Mouse (Mus musculus): Measurements from ENCODE around the gene Sbf2. TPM values are rescaled to one million over a fixed set of nuclear protein-coding genes. Genes with fewer than 3 reads are reported as not detected.
"Not testable (repeated sequence)": the region's sequence is repeated elsewhere in the genome, so short reads cannot be mapped to it uniquely, and the experiment has no call there.

The Sbf2 gene
- polyA plus RNA-seq, 1 experiment from 2014 or later, result 24.7 TPM

DNA sequence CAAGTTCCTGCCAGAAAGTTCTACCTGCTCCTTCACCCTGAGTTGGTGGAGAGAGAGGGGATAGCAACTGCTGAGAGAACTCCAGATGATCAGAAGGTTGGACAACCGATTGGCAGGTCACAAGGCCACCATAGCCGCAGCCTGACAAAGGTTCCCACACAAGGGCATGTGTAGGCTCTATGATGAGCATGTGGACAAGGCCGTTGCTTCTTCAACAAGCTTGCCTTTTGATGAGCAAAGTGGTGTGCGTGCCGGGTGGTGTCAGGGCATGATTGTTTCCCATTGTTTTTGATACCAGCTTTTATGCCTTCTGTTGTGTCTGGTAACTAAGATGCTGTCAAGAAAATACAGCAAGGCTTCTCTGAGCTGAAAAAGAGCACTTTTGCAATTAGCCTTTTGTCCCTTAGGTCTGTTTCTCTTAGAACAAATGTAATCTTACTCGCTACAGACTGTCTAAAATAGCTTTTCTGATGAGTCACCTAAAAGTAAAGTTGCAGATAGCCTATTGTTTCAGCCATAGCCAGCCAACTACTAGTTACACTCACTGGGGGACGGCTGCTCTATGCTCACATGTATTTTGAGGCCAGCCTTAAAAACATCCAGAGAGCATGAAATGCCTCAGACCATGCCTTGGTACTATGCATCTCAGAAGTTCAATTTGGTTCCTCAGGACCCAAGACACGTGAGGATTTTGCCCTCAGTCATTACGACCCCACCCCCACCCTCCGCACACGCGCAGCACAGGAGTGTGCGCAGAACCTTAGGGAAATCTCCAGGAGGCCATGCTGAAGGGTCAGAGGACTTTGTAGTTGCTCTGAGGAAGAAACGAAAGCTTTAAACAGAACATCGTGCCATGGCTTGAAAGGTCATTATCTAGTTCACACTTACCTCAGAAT is 33.1 kb upstream of the Sbf2 start:
- Histone ChIP-seq H3K4me2 (ENCODE audit: low read depth, low read length) (peak overlapping the region; percentile 44), H3K27me3 (replicated peaks; ENCODE audit: control insufficient read depth, insufficient read depth, low read length) (no peaks in the 10 kb centered on the region), H3K36me3 (ENCODE audit: control insufficient read depth, insufficient read depth, low read length) (no peaks in the 10 kb centered on the region; the same call in 1 of the 2 replicates), H3K4me1 (ENCODE audit: control insufficient read depth, insufficient read depth, low read length) (peaks cover 16% of the 10 kb centered on the region; the same call in 1 of the 2 replicates), H3K9ac (ENCODE audit: low read depth, low read length) (peak overlapping the region; percentile 61), H3K4me3 (ENCODE audit: low read length) (peak overlapping the region; percentile 41), H3K27ac (ENCODE audit: low read length) (peak overlapping the region; percentile 93), H3K9me3 (ENCODE audit: control insufficient read depth, low read length) (peaks cover 5% of the 10 kb centered on the region)
- 64% methylated on average over 15 of the region's 15 CpGs for WGBS
- ATAC-seq, result peak; percentile 65

DNA sequence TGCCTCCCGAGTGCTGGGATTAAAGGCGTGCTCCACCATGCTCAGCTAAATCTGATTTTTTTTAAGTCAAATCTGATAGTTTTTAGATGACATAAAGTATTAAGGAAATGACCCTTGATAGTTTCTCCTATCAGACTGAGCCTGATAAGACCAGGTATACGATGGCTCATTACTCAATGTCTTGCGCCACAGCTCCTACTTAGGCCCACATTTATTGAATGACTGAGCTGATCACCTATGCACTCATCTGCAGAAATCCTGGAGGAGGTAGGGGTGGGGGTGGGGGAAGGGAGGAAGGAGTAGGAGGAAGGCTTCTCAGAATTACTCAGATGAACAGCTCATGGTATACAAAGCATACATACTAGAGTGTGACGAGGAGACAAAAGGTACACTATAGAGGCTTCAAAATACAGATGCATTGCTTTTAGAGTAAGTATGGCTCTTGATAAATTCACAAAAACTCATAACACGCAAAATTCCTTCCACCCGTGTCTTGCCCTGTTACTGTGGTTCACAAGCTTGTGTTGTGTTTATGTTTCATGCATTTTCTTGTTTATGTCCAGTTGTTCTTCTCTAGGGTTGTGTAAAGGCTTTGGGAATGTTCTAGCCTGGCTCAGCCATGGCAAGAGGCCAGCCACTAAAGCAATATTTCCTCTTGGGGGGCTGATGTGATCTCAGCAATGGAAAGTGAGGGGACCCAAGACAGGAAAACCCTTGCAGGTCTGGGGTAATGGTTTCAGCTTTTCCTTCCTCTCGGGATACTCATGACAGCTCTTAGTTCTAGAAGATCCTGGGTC is 32.1 kb upstream of the Sbf2 start:
- Histone ChIP-seq H3K36me3 (ENCODE audit: control insufficient read depth, insufficient read depth, low read length) (no peaks in the 10 kb centered on the region; the same call in 1 of the 2 replicates), H3K4me3 (ENCODE audit: low read length) (peak overlapping the region; percentile 41), H3K27ac (ENCODE audit: low read length) (peak overlapping the region; percentile 93), H3K4me1 (ENCODE audit: control insufficient read depth, insufficient read depth, low read length) (peaks cover 16% of the 10 kb centered on the region; the same call in 1 of the 2 replicates), H3K4me2 (ENCODE audit: low read depth, low read length) (peak overlapping the region; percentile 44), H3K9ac (ENCODE audit: low read depth, low read length) (0 out of 2 replicates have a peak overlapping the region, but pooled peaks have one; percentile 42), H3K9me3 (ENCODE audit: control insufficient read depth, low read length) (peaks cover 5% of the 10 kb centered on the region), H3K27me3 (replicated peaks; ENCODE audit: control insufficient read depth, insufficient read depth, low read length) (no peaks in the 10 kb centered on the region)
- 62% methylated on average over 8 of the region's 8 CpGs for WGBS
- peak; percentile 51 for ATAC-seq

DNA sequence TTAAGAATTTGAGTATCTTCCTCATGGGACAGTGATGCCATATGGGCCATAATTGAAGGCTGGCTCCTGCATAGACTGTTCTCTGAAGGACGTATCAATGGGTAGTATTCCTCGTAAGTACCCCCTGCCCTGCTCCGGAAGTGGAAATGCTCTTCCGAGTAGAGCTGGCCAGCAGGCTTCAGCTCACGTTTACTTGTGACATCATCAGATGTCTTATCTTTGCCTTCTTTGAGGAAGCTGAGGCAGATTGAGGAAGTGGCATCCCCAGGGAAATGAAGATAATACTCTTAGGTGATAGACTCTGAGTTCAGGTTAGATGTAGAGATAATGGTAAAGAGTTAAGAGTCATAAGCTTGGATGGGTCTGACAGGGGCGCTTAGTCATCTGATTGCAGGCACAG is 31.1 kb upstream of the Sbf2 start:
- Histone ChIP-seq H3K4me2 (ENCODE audit: low read depth, low read length) (no peak overlapping the region), H3K27ac (ENCODE audit: low read length) (0 out of 2 replicates have a peak overlapping the region, but pooled peaks have one; percentile 27), H3K4me3 (ENCODE audit: low read length) (no peak overlapping the region), H3K9me3 (ENCODE audit: control insufficient read depth, low read length) (peaks cover 5% of the 10 kb centered on the region), H3K27me3 (replicated peaks; ENCODE audit: control insufficient read depth, insufficient read depth, low read length) (no peaks in the 10 kb centered on the region), H3K9ac (ENCODE audit: low read depth, low read length) (no peak overlapping the region), H3K36me3 (ENCODE audit: control insufficient read depth, insufficient read depth, low read length) (no peaks in the 10 kb centered on the region; the same call in 1 of the 2 replicates), H3K4me1 (ENCODE audit: control insufficient read depth, insufficient read depth, low read length) (peaks cover 16% of the 10 kb centered on the region; the same call in 1 of the 2 replicates)
- no peak for ATAC-seq
- WGBS, result 81% methylated on average over 6 of the region's 6 CpGs

DNA sequence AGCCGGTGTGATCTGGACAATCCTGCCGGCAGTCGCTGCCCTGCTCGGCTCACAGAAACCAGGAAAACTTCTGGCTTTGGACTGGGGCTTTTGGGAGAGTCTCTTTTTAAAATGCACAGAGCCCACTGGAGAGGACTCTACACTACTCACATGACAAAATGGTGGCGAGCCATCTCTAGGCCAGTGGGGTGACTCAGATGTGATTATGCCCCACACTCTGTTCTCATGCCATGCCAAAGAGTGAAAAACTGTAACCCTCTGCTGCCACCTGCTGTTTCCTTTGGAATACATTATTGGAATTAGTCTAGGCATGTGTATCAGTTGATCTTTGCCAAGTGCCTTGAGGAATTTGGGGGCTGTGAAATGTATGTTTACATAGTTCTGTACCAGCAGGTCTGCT is 30.6 kb upstream of the Sbf2 start:
- no peak overlapping the region for H3K4me3 ChIP-seq (ENCODE audit: low read length)
- H3K27me3 ChIP-seq (replicated peaks; ENCODE audit: control insufficient read depth, insufficient read depth, low read length), result no peaks in the 10 kb centered on the region
- no peak for ATAC-seq
- H3K27ac ChIP-seq (ENCODE audit: low read length), result no peak overlapping the region
- H3K9ac ChIP-seq (ENCODE audit: low read depth, low read length), result no peak overlapping the region
- peaks cover 5% of the 10 kb centered on the region for H3K9me3 ChIP-seq (ENCODE audit: control insufficient read depth, low read length)
- 74% methylated on average over 5 of the region's 5 CpGs for WGBS
- H3K4me1 ChIP-seq (ENCODE audit: control insufficient read depth, insufficient read depth, low read length), result peaks cover 16% of the 10 kb centered on the region; the same call in 1 of the 2 replicates
- H3K4me2 ChIP-seq (ENCODE audit: low read depth, low read length), result no peak overlapping the region
- no peaks in the 10 kb centered on the region; the same call in 1 of the 2 replicates for H3K36me3 ChIP-seq (ENCODE audit: control insufficient read depth, insufficient read depth, low read length)

DNA sequence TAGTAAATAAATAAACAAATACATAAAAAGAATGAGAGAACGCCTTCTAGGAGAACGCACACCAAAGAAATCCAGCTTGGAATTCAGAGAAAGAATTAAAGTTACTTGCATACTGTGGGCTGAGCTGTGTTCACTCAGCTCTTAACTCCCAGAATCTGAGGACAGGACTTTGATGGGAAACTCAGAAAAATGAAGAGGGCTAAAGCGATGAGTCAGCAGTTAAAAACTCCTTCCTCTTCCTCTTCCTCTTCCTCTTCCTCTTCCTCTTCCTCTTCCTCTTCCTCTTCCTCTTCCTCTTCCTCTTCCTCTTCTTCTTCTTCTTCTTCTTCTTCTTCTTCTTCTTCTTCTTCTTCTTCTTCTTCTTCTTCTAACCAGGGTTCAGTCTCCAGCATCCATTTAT is 25.2 kb upstream of the Sbf2 start:
- H3K27ac ChIP-seq (ENCODE audit: low read length); H3K9me3 ChIP-seq (ENCODE audit: control insufficient read depth, low read length); ATAC-seq; H3K4me2 ChIP-seq (ENCODE audit: low read depth, low read length); H3K27me3 ChIP-seq (replicated peaks; ENCODE audit: control insufficient read depth, insufficient read depth, low read length); H3K9ac ChIP-seq (ENCODE audit: low read depth, low read length); H3K4me3 ChIP-seq (ENCODE audit: low read length); H3K36me3 ChIP-seq (ENCODE audit: control insufficient read depth, insufficient read depth, low read length); H3K4me1 ChIP-seq (ENCODE audit: control insufficient read depth, insufficient read depth, low read length): not testable (repeated sequence)
- 96% methylated on average over 3 of the region's 3 CpGs for WGBS

DNA sequence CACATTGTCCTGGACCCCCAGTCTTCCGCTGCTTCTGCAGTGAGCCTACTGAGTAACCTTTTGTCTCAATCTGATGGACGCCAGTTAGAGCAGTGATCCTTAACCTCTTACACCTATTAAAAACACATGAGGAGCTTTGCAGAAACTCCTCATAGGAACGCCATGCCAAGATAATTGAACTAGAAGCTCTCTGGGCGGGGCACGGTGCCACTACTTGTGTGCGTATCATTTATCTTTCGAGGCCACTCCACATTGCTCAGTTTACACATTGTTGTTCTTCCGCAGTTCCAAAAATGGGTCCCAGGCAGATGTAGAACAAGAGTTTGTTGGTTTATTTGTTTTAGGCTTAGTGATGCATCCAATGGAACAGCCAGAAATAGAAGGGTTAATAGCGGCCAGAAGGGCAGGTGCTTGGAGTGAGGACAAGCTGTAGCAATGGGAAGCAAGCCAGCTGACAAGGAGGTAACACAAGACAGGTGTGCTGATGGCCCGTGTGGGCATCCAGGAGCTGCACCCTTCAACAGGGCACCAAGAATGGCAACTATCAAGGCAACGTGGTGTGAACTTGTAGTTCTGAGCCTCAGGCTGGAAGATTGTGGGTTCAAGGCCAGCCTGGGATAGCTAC is 24.7 kb upstream of the Sbf2 start:
- H3K27ac ChIP-seq (ENCODE audit: low read length), result no peak overlapping the region
- H3K9ac ChIP-seq (ENCODE audit: low read depth, low read length), result no peak overlapping the region
- H3K9me3 ChIP-seq (ENCODE audit: control insufficient read depth, low read length), result no peaks in the 10 kb centered on the region
- no peaks in the 10 kb centered on the region for H3K27me3 ChIP-seq (replicated peaks; ENCODE audit: control insufficient read depth, insufficient read depth, low read length)
- WGBS, result 88% methylated on average over 11 of the region's 11 CpGs
- ATAC-seq, result no peak
- H3K4me1 ChIP-seq (ENCODE audit: control insufficient read depth, insufficient read depth, low read length), result peaks cover 6% of the 10 kb centered on the region
- no peak overlapping the region for H3K4me3 ChIP-seq (ENCODE audit: low read length)
- no peaks in the 10 kb centered on the region for H3K36me3 ChIP-seq (ENCODE audit: control insufficient read depth, insufficient read depth, low read length)
- no peak overlapping the region for H3K4me2 ChIP-seq (ENCODE audit: low read depth, low read length)

DNA sequence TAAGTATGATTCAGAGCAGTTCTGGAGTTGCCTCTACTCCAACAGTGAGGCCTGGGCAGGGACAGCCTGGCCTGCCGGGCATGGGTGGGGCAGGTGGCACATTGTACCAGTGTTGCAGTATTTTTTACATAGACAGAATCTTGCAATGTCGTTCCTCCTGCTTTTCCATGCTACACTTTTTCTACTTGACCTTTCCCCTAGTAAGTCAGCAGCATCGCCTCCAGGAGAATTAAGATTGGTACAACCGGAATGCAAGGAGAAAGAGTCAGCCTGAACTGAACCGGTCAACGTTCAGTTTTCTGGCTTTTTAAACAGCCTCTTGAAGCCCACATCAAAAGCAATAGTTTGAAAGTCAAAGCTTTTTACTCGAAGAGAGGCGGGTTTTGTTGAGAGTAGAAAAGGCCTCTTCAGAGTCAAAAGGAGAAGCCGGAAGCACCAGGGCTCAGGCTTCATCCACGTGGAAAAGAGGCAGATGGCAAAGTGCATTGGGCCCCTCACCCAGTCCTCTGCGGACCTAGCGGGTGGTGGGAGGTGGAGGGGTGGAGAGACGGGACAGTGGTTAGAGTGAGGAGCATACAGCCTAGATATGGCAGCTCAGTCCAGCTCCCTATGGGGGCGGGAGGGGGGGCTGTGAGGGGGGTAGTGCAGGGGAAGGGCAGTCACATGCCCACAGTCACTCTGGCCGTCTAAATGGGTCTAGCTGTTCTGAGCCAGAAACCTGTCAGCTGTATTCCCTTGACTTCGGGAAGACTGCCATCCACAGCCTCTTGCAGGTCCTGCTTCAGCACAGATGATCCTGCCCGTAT is 23.8 kb upstream of the Sbf2 start:
- Histone ChIP-seq H3K9ac (ENCODE audit: low read depth, low read length) (no peak overlapping the region), H3K27ac (ENCODE audit: low read length) (no peak overlapping the region)
- ATAC-seq, result 0 out of 2 replicates have a peak, but pooled peaks have one; percentile 6

DNA sequence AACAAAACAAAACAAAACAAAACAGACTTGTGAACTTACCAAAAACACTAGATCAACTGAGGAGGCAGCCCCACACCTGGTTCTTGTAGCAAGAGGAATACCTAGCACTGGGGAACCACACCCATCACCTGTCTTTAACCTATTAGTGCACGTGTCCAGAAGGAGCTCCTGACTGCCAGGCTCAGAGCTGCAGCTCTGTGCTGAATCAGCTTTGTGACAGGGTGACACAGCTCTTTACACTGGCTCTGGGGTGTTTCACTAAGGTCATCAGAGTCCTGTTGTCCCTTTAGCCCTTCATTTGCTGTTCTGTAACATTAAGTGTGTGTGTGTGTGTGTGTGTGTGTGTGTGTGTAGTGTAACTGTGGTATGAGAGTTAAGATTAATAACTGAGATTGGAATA is 21.8 kb upstream of the Sbf2 start:
- Histone ChIP-seq H3K4me3 (ENCODE audit: low read length) (no peak overlapping the region), H3K9me3 (ENCODE audit: control insufficient read depth, low read length) (no peaks in the 10 kb centered on the region), H3K4me1 (ENCODE audit: control insufficient read depth, insufficient read depth, low read length) (peaks cover 6% of the 10 kb centered on the region), H3K36me3 (ENCODE audit: control insufficient read depth, insufficient read depth, low read length) (no peaks in the 10 kb centered on the region), H3K4me2 (ENCODE audit: low read depth, low read length) (no peak overlapping the region), H3K27ac (ENCODE audit: low read length) (no peak overlapping the region), H3K9ac (ENCODE audit: low read depth, low read length) (no peak overlapping the region), H3K27me3 (replicated peaks; ENCODE audit: control insufficient read depth, insufficient read depth, low read length) (no peaks in the 10 kb centered on the region)
- WGBS, result 25% methylated on average over 1 of the region's 1 CpGs
- ATAC-seq, result 0 out of 2 replicates have a peak, but pooled peaks have one; percentile 36

More for the DNA sequence above, 23.8 kb upstream of the Sbf2 start:
- WGBS, result 57% methylated on average over 17 of the region's 17 CpGs
- H3K36me3 ChIP-seq (ENCODE audit: control insufficient read depth, insufficient read depth, low read length), result no peaks in the 10 kb centered on the region
- H3K9me3 ChIP-seq (ENCODE audit: control insufficient read depth, low read length), result no peaks in the 10 kb centered on the region
- H3K4me1 ChIP-seq (ENCODE audit: control insufficient read depth, insufficient read depth, low read length), result peaks cover 6% of the 10 kb centered on the region
- H3K27me3 ChIP-seq (replicated peaks; ENCODE audit: control insufficient read depth, insufficient read depth, low read length), result no peaks in the 10 kb centered on the region
- H3K4me2 ChIP-seq (ENCODE audit: low read depth, low read length), result no peak overlapping the region
- no peak overlapping the region for H3K4me3 ChIP-seq (ENCODE audit: low read length)
